Mouse (Mus musculus): ENCODE data around the gene Cnst.

The Cnst gene

DNA sequence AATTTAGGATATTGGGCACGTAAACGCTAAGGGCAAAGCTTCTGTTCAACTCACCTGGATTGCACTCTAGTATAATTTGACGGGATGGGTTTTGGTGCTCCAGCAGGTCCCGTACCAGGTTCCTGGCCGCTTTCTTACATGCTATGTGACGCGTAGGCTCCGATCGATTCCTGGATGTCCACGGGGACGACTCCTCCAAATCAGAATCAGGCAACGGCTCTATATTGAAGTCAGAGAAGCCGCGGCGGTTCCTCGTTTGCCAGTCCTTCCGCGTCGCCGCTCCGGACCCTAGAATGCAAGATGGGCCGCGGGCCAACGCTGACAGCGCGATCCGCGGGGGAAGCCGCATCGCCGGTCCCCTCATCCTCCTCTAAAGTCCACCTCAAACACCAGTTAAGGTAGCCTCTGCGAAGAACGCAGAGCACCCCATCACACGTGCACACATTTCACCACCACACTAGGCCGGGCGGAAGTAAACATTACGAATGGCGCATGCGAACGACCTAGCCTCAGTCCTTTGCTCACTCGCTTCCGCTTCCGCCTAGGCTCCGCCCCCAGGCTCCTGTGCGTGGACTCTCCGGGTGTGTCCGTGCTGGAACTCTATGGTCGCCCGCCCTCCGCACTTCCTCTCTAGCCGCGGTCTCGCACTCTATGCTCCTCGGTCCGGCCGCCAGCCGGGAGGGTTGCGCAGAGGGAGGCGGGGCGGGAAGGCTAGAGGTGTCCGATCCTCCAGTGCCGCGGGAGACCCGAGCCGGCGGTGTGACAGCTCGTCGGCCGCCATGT is at the start of gene Cnst, which contains the start of gene Tfb2m:
Gene Cnst, plus strand, starts transcription at position 603 of the 783 bp plus-strand sequence.
Gene Tfb2m, minus strand, starts transcription at position 500 of the 783 bp plus-strand sequence.
- peak; percentile 98 for DNase-seq

DNA sequence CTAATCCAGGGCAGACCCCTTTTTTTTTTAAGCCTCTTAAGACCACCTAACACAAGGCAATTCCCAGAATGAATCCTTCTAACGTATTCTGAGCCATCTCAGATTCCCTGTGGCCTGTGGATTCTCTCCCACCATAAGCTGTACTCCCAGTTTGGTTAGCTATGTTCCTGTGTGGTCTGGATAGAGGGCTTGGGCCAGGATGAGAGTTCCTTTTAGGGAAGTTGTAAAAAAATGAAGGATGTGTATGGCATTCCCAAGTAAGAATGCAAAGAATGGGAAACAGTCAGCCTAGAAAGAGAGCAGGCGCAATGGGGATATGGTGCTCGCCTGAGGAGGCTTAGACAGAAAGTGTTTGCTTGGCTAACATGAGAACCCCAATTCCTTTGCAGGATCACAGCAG is 46.9 kb upstream of the Cnst start:
- no peak for DNase-seq

- peak; percentile 16 for DNase-seq
Measured at GRCm38 (mm10) chr1:179502565-179502964, 43.6 kb upstream of the Cnst start.

DNA sequence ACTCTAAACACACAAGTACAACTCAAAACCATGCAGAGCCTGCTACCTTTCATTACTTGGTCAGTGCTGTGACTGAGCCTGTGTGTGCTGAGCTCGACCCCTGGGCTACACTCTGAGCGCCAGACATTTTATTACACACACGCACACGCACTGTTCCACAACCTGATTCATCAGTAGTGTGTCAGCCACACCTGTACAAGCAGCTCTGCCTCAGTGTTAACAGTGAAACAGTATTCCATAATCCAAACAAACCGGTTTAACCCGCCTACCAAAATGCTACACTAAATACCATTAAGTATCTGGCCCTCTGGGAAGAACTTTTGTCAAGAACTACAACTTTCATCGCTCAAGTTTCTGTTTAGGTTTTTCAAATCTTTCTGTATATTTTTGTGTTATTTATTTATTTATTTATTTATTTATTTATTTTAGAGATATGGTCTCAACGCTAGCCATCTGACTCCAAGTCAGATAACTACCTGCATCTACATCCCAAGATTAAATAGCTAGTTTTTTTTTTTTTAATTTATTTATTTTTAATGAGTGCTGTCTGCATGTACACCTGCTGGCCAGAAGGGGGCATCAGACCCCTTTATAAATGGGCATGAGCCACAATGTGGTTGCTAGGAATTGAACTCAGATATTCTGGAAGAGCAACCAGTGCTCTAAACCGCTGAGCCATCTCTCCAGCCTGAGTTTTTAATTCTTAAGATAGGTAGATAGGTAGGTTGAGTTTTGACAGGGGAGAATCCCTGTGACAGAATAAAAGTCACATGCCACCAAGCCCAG is 39.4 kb upstream of the Cnst start:
- DNase-seq, result peak; percentile 46

DNA sequence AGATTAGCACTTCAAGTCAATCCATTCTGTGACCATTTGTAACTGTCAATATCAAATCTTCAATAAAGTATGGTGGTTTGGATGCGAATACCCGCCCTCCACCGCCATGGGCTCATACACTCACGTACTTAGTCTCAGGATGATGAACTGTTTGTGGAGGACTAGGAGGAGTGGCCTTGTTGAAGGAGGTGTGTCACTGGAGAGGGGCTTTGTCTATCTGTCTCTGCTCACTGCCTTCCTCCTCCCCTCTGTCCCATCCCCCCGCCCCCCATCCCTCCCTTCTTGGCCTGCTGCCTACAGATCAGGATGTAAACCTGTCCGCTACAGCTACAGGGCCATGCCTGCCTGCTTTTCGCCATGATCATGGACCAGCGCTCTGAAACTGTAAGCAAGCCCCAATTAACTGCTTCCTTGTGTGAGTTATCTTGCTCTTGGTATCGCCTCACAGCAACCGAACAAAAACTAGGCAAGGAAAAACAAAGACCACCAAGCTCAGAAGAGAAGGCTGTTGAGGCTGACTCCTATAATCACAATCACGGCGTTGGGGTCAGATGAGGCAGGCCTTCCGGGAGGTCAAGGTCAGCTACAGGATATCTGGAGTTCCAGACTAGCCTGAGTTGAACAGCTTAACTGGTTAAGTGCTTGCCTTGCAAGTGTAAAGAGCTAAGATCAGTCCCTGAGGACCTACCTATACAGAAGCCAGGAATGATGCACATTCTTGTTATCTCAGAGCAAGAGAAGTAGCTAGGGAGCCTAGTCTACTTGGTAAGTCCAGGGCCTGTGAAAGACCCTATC is 35.4 kb upstream of the Cnst start:
- no peak for DNase-seq

- peak; percentile 24 for DNase-seq
Measured at GRCm38 (mm10) chr1:179511895-179512294, 34.3 kb upstream of the Cnst start.

- peak; percentile 49 for DNase-seq
Measured at GRCm38 (mm10) chr1:179516941-179517712, 29.0 kb upstream of the Cnst start.

DNA sequence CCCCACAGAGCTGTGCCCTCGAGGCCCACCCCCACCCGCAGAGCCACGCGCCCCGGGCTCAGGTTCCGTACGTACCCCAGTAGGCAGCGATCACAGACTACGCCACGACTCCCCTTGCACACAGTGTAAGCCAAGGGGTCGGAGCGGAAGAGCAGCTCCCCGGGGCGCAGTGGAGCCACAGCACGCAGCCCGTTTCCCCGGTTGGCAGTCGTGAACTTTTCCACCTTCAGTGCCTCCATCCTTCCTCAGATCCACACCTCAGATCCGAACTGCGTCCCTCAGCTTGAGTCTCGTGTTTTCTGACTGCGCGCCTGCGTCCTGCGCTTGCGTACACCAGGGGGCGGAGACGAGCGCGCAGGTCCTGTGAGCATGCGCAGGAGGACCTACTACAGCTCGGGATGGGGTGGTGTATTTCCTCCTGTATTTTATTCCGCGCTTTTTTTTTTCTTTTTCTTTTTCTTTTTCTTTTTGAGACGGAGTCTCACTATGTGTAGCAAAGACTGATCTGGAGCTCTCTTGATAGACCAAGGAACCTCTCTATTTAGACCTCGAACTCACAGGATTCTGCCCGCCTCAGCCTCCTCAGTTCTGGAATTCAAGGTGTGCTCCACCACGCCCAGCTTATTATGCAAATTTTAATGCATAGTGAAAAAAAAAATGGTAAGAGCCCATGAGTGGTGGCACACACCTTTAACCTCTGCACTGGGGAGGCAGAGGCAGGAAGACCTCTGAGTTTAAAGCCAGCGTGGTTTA is 28.3 kb upstream of the Cnst start, which contains the start of gene Smyd3:
Gene Smyd3, minus strand, starts transcription at position 329 of the 753 bp plus-strand sequence.
- DNase-seq, result peak; percentile 90

DNA sequence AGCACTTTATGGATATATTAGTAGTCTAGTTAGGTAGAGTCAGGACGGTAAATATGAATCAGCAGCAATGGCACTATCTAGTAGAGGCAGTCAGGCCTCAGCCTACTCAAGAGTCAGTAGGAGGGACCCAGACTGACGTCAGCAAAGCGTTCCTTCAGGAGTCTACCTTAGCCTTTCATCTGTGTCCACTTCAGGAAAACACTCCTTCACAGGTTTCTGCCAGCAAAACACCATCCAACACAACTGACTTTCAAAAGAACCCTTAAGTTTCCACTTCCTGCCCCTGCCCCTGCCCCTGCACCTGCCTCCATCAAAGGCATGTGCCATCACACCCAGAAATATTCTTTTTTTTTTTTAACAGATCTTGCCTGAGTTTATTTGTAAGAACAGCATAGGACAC is 26.3 kb upstream of the Cnst start:
- DNase-seq, result peak; percentile 65

DNA sequence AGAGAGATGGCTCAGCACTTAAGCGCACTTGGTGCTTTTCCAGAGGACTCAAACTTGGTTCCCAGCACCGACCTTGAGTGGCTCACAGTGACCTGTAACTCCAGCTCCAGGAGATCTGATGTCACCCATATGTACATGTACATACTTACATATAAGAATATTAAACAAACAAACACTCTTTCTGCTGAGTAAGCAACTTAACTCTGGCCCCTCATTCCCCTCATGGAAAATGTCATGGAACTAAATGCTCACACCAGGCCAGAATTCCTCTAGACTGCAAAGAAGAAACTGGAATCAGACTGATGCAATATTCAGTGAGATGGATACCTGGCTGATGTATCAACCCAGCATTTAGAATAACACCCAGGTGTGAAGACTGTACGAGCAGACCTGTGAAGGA is 7.1 kb upstream of the Cnst start:
- no peak for DNase-seq

DNA sequence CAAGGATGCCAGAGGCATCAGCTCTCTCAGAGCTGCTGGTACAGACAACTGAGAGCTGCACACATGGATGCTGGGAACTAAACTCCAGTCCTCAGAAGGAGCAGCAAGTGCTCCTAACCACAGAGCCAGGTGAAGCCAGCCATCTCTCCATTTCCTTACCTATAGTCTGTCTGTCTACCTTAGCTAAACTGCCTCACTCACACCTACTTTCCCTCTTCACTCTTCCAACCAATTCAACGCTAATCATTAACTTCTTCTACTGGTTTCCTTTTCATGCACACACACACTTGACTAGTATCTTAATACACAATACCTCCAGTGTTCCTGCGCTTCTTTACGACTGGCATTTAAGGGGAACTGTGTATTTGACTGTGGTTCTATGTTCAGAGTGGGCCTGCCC is 6.3 kb upstream of the Cnst start:
- no peak for DNase-seq

DNA sequence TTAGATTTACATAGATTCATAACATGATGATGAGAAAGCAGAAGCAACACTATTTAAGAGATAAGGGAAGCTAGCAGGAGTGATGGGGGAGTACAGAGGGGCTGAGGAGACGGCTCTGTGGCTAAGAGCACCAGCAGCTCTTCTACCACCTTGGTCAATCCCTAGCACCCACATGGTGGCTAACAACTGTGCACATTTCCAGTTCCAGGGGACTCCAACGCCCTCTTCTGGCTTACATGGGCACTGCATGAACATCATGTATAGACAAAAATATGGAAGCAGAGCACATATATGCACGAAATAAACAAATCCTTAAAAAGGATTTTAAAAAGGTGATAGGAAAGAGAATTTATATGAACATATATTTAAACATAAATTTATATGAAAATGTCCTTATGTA is 4.7 kb upstream of the Cnst start:
- DNase-seq, result no peak

DNA sequence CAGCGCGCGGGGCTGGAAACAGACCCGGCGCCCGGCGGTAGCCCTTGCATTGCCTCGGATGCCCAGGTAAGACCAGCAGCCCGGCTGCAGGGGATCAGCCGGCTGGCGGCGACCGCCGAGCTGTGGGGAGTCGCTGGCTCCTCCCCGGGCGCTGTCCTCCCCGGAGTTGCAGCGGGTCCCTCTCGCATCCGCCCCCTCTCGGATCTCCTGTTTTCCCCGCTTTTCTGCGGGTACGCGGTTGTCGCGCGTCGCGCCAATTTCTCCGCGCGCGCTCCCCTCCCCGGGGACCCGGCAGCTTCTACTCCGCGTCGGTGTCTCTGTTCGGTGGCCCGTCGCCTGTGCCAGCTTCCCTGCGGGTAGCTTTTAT is 364 bp downstream of the Cnst start:
- peak; percentile 87 for DNase-seq

DNA sequence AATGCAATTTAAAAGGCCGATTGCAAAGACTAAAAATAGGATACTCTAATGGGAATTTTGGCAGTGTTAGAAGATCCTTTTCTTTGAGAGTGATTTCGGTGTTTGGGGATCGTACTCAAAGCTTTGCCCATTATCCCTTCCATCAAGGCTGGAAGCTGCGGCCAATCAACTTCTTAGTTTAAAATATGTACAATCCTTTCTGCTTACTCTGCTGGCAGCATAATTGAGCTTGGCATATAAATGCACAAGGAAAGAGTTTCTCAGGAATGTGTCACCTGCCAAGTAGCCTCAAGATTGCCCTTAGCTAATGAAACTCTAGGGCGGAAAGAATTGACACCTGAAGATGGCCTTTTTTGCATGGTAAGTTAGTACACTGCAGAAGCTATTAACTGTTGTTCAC is 1.0 kb downstream of the Cnst start:
- no peak for DNase-seq

DNA sequence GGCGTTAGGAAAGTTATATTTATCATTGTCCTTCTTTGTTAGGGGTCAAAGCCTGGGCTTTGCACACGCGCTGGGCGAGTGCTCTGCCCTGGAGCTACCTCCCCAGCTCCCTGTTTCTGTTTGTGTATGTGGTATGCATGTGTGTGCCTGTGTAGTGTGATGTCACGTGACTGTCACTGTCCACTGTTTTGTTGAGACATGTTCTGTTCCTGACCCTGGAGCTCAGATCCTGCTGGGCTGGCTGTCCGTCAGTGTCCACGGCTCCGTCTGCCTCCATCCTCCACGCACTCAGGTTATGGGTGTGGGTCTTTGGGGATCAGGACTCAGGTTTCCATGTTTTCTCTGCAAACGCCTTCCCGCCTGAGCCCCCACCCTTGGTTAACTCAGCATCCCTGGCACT is 2.0 kb downstream of the Cnst start:
- DNase-seq, result peak; percentile 8

DNA sequence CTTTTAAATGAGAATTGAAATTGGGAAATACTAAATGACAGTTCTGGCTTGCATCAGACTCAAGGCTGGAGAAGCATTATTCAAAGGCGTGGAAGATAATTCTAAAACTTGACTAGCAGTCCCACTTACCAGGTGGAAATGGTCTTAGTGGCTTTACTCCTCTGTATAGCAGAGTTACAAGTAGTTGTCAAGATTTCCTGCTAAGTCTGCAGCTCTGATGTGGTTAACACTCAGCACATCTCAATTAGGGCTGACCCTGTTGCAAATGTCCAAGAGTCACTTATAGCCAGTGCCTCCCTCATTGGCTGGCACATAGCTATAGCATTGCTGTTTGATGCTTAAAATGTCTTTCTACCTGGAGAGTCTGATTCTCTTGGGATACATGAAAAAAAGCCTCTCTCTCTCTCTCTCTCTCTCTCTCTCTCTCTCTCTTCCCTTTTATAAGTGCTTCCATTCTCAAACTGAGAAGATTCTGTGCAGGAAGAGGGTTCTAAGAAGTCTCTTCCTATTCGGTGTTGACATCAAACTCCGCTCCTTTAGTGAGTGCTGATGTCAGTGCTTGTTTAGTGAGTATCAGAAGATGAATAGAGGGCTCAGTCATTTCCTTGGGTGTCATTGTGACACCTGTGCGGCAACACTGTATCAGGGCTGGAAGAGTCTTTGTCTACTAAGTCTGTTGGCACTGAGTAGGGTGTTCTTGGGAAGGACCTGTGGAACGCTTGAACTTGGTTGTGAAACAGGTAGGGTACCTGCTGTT is 3.0 kb downstream of the Cnst start:
- peak; percentile 44 for DNase-seq

- DNase-seq, result no peak
Measured at GRCm38 (mm10) chr1:179551336-179551735, 5.2 kb downstream of the Cnst start.

DNA sequence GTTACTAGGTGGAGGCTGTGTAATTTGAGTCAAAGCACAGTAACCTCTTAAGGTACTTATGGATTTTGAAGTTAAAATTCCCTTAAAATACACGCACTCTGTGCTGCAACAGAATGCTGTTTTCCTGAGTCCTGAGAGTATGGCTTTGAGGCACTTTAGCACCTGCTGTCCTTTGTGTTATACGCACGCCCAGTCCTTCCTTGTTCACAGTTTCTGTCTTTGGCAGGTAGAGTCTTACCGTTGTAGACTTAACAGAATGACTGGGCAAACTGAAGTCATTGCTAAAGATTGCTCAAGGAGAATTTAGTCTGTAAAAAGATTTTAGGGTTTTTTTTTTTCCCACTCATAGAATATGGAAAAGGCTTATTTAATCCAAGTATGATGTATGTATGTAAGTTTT is 5.8 kb downstream of the Cnst start:
- DNase-seq, result no peak

GRCm38 (mm10) chr1:179552751-179553150 is 6.6 kb downstream of the Cnst start:
- peak; percentile 12 for DNase-seq

DNA sequence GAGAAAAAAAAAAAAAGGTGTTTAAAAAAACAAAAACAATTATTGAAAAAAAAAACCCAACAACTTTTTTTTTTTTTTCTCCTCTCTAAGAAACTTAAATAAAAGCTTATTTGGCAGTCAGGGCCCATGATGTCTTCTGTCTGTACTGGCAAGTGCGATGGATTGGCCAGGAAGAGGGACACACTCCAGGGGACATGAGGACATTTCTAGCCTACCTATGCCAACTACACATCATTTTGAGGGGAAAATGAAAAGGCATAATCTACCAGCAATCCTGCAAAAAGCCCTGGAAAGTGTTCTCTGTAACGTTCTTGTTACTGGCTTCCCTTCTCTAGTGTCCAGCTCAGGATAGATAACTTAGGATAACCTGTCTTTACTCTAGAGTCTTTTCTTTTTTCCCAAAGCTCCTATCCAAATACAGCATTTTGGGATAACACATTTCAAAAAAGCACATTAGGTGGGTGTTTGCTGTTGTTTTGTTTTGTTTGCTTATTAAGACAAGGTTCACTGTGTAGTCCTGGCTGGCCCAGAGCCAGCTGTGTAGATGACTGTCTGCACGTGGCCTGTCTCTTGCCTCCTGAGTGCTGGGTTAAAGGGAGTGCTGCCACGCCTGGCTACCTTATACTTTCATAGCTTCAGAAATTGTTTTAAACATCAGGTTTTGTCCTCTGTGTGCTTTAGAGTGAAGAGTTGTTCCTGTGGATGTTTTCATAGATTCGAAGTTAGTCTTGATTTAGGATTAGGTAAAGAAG is 7.2 kb downstream of the Cnst start:
- no peak for DNase-seq
